Mouse (Mus musculus) liver, adult (tissue): ENCODE data around the gene Fam71f2.
A peak's percentile ranks its signal among the peaks of the same experiment; 100 is the strongest.

Source experiments
- GATA4 ChIP-seq: IDR thresholded peaks from 2 replicates; pipeline ENCODE4 v1.6.1; 2014; ENCODE audit warnings: mild to moderate bottlenecking, low read length; ENCODE audit not compliant: insufficient replicate concordance

Fam71f2 gene

GRCm38 (mm10) chr6:29264456-29264781 lies 15.0 kb upstream of the Fam71f2 start:
- no peak for TF ChIP-seq GATA4

GRCm38 (mm10) chr6:29266936-29267335 lies 12.5 kb upstream of the Fam71f2 start:
- no peak for TF ChIP-seq GATA4

GRCm38 (mm10) chr6:29269006-29269668 lies 10.3 kb upstream of the Fam71f2 start:
- TF ChIP-seq GATA4 = no peak

DNA sequence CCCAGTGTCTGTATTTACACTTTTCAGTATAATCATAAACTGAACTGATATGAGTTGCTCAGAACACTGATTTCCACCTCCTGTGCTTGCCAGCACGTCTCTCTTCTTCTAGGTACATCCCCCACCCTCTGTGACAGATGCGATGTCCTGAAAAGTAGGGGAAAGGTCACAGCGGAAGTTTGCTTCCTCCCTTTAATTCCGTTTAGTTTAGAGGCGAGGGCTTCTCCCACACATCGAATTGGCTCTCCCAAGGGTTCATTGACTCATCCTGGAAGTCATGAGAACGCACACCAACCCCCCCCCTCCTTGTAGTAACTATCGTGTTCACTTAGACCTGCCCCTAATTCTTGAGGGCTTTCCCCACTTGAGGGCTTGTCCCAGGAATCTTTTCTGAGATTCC lies 8.4 kb upstream of the Fam71f2 start:
- TF ChIP-seq GATA4 = no peak

DNA sequence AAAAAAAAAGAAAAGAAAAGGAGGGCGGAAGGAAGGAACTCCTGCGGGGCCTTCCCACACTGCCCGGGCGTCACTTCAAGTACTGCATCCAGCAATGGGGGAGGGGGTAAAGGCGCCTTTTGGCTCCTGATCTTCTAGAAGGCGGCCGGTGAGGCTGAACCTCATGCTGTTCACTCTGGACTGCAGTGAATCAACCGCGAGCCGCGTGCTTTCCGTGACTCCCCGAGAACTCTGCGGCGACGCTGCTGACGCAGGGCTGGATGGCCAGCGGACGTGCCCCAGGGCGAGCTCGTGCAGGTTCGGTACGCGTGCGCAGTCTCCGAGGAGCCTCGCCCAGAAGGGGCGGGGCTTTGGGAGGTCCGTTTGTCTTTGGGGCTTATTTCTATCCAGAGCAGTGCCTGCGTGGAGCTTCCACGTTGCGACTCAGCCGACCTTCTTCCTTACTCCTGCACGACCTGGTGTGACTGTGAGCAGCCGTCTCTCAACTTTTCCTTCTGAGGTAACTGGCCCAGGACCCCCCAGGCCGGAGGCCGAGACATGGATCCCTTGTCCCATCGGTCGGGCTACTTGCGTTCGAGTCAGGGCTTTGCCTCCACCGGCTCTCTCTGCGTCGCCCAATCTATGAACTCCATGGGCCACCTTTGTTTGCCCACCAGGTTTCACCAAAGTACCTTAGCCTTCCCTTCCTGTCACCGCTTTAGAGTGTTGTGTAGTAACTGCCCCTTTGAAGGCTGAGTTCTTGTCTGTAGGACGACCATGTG lies 6.9 kb upstream of the Fam71f2 start, which contains the start of gene Hilpda:
TSS of gene Hilpda (plus strand) at position 177 of the 761 bp plus-strand sequence.
- TF ChIP-seq GATA4 = peak; percentile 45; the same call in 1 of the 2 replicates

GRCm38 (mm10) chr6:29276746-29277145 lies 2.6 kb upstream of the Fam71f2 start:
- TF ChIP-seq GATA4 = no peak

- TF ChIP-seq GATA4 = peak; percentile 6; the same call in 1 of the 2 replicates
Observed at GRCm38 (mm10) chr6:29278513-29279267, 703 bp upstream of the Fam71f2 start.

GRCm38 (mm10) chr6:29280671-29281070 lies 1.3 kb downstream of the Fam71f2 start:
- no peak for TF ChIP-seq GATA4

GRCm38 (mm10) chr6:29286870-29287269 lies 7.5 kb downstream of the Fam71f2 start:
- no peak for TF ChIP-seq GATA4

- TF ChIP-seq GATA4 = no peak
Observed at GRCm38 (mm10) chr6:29287481-29287880, 8.1 kb downstream of the Fam71f2 start.

GRCm38 (mm10) chr6:29287944-29288343 lies 8.6 kb downstream of the Fam71f2 start:
- no peak for TF ChIP-seq GATA4

GRCm38 (mm10) chr6:29288651-29289050 lies 9.3 kb downstream of the Fam71f2 start:
- TF ChIP-seq GATA4 = no peak

DNA sequence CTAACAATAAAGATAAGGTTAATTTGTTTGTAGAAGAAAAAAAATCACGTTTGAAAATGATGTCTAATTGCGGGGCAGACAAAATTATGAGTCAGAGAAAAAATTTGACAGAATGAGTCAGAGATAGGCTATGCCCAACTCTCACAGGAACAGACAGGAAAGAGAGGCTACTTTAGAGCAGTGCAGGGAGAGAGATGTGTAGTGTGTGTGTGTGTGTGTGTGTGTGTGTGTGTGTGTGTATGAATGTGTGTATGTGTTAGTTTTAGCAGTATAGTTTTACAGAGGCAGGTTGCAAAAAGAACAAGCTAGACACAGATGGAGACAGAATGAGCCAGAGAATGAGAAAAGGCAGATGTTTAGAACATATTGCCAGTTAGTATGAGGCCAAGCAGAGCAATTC lies 19.7 kb downstream of the Fam71f2 start:
- TF ChIP-seq GATA4 = no peak

DNA sequence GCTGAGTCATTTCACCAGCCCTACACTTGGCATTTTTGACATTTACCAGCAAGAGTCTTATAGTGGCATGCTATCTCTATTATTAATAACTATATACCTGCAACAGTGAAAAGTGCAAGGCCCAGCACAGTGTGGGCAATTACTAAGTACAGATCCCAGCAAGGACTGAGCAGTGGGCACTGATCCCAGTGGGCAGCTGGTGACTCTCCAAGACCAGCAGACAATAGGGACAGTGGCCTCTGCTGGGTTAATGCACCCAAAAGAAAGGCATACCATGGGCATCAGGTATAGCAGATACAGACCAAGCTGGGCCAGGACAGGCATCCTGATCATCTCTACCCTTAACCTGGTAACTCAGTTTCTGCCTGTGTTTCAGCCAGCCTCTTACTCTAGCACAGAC lies 23.9 kb downstream of the Fam71f2 start:
- TF ChIP-seq GATA4 = no peak

GRCm38 (mm10) chr6:29303726-29304125 lies 24.3 kb downstream of the Fam71f2 start:
- no peak for TF ChIP-seq GATA4

- TF ChIP-seq GATA4 = no peak
Observed at GRCm38 (mm10) chr6:29305462-29305861, 26.1 kb downstream of the Fam71f2 start.
